Mouse (Mus musculus): ENCODE measurements around the gene Plxnb1. TPM values are rescaled to one million over a fixed set of nuclear protein-coding genes. Genes with fewer than 3 reads are reported as not detected.

Plxnb1 gene
- total and polyA plus RNA-seq, 3 experiments: under 0.01 TPM; not detected in 2

GRCm38 (mm10) chr9:109059136-109059903 is 35.9 kb upstream of the Plxnb1 start, which contains the start of gene Trex1:
Trex1 (minus strand) TSS chr9:109059734.
- peaks cover 50 to 79% of the 10 kb centered on the region in 2 experiments for H3K36me3 ChIP-seq (replicated peaks in 1 of 2; ENCODE audit: control insufficient read depth in 1 of 2, insufficient read depth in 1 of 2, low read length in 1 of 2)
- dilution Hi-C loops (cut with MboI; ENCODE audit: extremely low pct_ligation_motif_present, extremely low pct_unique_long_range_greater_than_20kb, low sequenced_read_pairs): no loop called here
- peak within 1 kb of the TSS; percentile 35 to 53 (median 46) for H3K4me3 ChIP-seq (replicated peaks in 1 of 3; ENCODE audit: low read depth in 2 of 3, low read length in 2 of 3, poor library complexity in 1 of 3)
- in situ Hi-C loops (cut with MboI; ENCODE audit: low pct_ligation_motif_present, low pct_unique_long_range_greater_than_20kb, low sequenced_read_pairs): no loop called here
- peak within 1 kb of the TSS; percentile 55 for H3K4me2 ChIP-seq (ENCODE audit: insufficient read depth, low read depth, poor library complexity, severe bottlenecking)
- peak; percentile 97 for TF ChIP-seq SMC3 (IDR thresholded peaks at IDR 0.05; ENCODE audit: low read depth, low read length)
- peak; percentile 58 for TF ChIP-seq CHD2 (IDR thresholded peaks at IDR 0.05; ENCODE audit: low read length)
- TF ChIP-seq MEF2A (IDR thresholded peaks at IDR 0.05; ENCODE audit: borderline replicate concordance, low read depth, low read length): peak; percentile 65
- TF ChIP-seq PAX5 (IDR thresholded peaks at IDR 0.05; ENCODE audit: low read length): no peak
- peak; percentile 89 for TF ChIP-seq ELF1 (IDR thresholded peaks at IDR 0.05; ENCODE audit: low read depth, low read length)
- TF ChIP-seq GABPA (IDR thresholded peaks at IDR 0.05; ENCODE audit: insufficient replicate concordance, low read depth, low read length): no peak
- no peak for TF ChIP-seq MAFK (IDR thresholded peaks at IDR 0.05; ENCODE audit: insufficient replicate concordance, low read length)
- peak; percentile 40; the same call in 1 of the 2 replicates for TF ChIP-seq IRF4 (IDR thresholded peaks at IDR 0.05; ENCODE audit: low read depth, low read length)
- TF ChIP-seq ZKSCAN1 (IDR thresholded peaks at IDR 0.05; ENCODE audit: borderline replicate concordance, low read depth, low read length): no peak
- peak; percentile 55 for TF ChIP-seq HCFC1 (IDR thresholded peaks at IDR 0.05; ENCODE audit: low read depth, low read length)
- peak; percentile 84 for TF ChIP-seq TBP (conservative IDR thresholded peaks at IDR 0.05; ENCODE audit: low read depth, low read length)
- peak; percentile 76 for TF ChIP-seq ETS1 (conservative IDR thresholded peaks at IDR 0.05; ENCODE audit: low read depth, low read length)
- no peak for TF ChIP-seq JUN (IDR thresholded peaks at IDR 0.05; ENCODE audit: insufficient read depth, low read depth, low read length)
- peak; percentile 81; the same call in 1 of the 2 replicates for TF ChIP-seq MAX (IDR thresholded peaks at IDR 0.05; ENCODE audit: low read length)
- peak; percentile 86 for TF ChIP-seq SIN3A (IDR thresholded peaks at IDR 0.05; ENCODE audit: low read length)
- peak; percentile 87 for TF ChIP-seq RAD21 (IDR thresholded peaks at IDR 0.05; ENCODE audit: low read depth, low read length)
- TF ChIP-seq NELFE (IDR thresholded peaks at IDR 0.05; ENCODE audit: low read depth, low read length): peak; percentile 90
- TF ChIP-seq BHLHE40 (IDR thresholded peaks at IDR 0.05; ENCODE audit: low read depth, low read length): peak; percentile 50; the same call in 1 of the 2 replicates
- TF ChIP-seq USF1 (IDR thresholded peaks at IDR 0.05; ENCODE audit: low read depth, low read length): no peak
- TF ChIP-seq TCF12 (IDR thresholded peaks at IDR 0.05; ENCODE audit: low read depth, low read length): peak; percentile 82
- peak; percentile 68; the same call in 1 of the 2 replicates for TF ChIP-seq CHD1 (IDR thresholded peaks at IDR 0.05; ENCODE audit: low read depth, low read length)
- no peak for TF ChIP-seq JUND (conservative IDR thresholded peaks at IDR 0.05; ENCODE audit: low read depth, low read length)
- peak; percentile 84 to 97 for TF ChIP-seq CTCF (conservative IDR thresholded peaks at IDR 0.05 in 1 of 2, IDR thresholded peaks at IDR 0.05 in 1 of 2; ENCODE audit: low read depth in 2 of 2, low read length in 2 of 2)
- 0 out of 2 replicates have a peak, but pooled peaks have one; percentile 29 for TF ChIP-seq UBTF (IDR thresholded peaks at IDR 0.05; ENCODE audit: low read depth, low read length)
- TF ChIP-seq USF2 (conservative IDR thresholded peaks at IDR 0.05; ENCODE audit: low read depth, low read length): no peak
- no peak for TF ChIP-seq RCOR1 (conservative IDR thresholded peaks at IDR 0.05; ENCODE audit: low read depth, low read length)
- no peak for TF ChIP-seq ZNF384 (IDR thresholded peaks at IDR 0.05; ENCODE audit: low read depth, low read length)
- peak; percentile 96 for TF ChIP-seq ZMIZ1 (IDR thresholded peaks at IDR 0.05; ENCODE audit: low read depth, low read length)
- no peak; the same call in 1 of the 2 replicates for TF ChIP-seq EP300 (IDR thresholded peaks at IDR 0.05; ENCODE audit: low read length)
- 0 out of 2 replicates have a peak, but pooled peaks have one; percentile 2 for TF ChIP-seq NRF1 (IDR thresholded peaks at IDR 0.05; ENCODE audit: low read depth, low read length)
- no peak for TF ChIP-seq E2F4 (IDR thresholded peaks at IDR 0.05; ENCODE audit: insufficient replicate concordance, low read depth, low read length)
- peak; percentile 96 for TF ChIP-seq POLR2AphosphoS2 (IDR thresholded peaks at IDR 0.05; ENCODE audit: low read depth, low read length)
- peak; percentile 68 for TF ChIP-seq MYC (IDR thresholded peaks at IDR 0.05; ENCODE audit: low read depth, low read length)
- TF ChIP-seq MXI1 (IDR thresholded peaks at IDR 0.05; ENCODE audit: low read depth, low read length): no peak; the same call in 1 of the 2 replicates
- TF ChIP-seq KAT2A (IDR thresholded peaks at IDR 0.05; ENCODE audit: insufficient replicate concordance, low read length): no peak
- peak; percentile 95 for TF ChIP-seq MAZ (IDR thresholded peaks at IDR 0.05; ENCODE audit: low read depth, low read length)
- TF ChIP-seq POLR2A (IDR thresholded peaks at IDR 0.05; ENCODE audit: low read depth, low read length): peak; percentile 95
- peak; percentile 47; the same call in 1 of the 2 replicates for TF ChIP-seq ZC3H11A (IDR thresholded peaks at IDR 0.05; ENCODE audit: low read depth, low read length)
- H3K27ac ChIP-seq (ENCODE audit: insufficient read depth, low read depth): peak within 1 kb of the TSS; percentile 89
- H3K9me3 ChIP-seq (replicated peaks; ENCODE audit: low read length): no peaks in the 10 kb centered on the region
- DNase-seq (ENCODE audit: extremely low read depth): peak; percentile 88
- H3K9ac ChIP-seq (ENCODE audit: insufficient read depth, low read depth): peak within 1 kb of the TSS; percentile 37
- H3K79me2 ChIP-seq (replicated peaks; ENCODE audit: control insufficient read depth, extremely low read depth, insufficient read depth, poor library complexity, severe bottlenecking): peaks cover 33% of the 10 kb centered on the region
- no peaks in the 10 kb centered on the region for H3K27me3 ChIP-seq (replicated peaks)
- peaks cover 35 to 56% of the 10 kb centered on the region in 2 experiments for H3K4me1 ChIP-seq (ENCODE audit: control insufficient read depth in 1 of 2, insufficient read depth in 2 of 2)

Data from CH12.LX (cell line).